Mouse (Mus musculus) ES-E14 (cell line): ENCODE results near the gene Kiss1.

Experiments used
- MAFK ChIP-seq: IDR thresholded peaks from 2 replicates; pipeline ENCODE4 v1.6.1; 2014; ENCODE audit warnings: mild to moderate bottlenecking, low read depth, low read length, inconsistent platforms; ENCODE audit not compliant: insufficient read depth
- ZC3H11A ChIP-seq: IDR thresholded peaks from 2 replicates; pipeline ENCODE4 v1.6.1; 2012; ENCODE audit warnings: low read depth, mild to moderate bottlenecking, inconsistent platforms, low read length, borderline replicate concordance

DNA sequence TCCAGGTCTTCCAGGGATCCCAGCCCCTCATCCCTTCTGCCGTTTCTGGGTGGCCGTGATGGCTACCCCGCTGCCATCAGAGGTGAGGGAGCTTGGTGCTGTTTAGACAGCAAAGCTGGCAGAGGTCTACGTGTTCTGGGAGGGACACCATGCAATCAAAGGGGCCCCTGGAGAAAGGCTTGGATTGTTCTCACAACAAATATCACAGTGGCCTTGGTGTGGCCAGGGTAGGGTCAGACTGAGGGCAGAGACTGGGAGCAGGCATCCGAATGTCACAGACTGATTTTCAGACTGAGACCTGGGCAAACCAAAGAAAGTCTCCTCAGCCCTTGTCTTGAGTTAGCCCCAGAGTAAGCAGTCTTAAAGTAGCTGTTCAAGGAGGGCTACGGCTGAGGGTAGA is 49.8 kb downstream of the Kiss1 start:
- TF ChIP-seq MAFK (no peak), ZC3H11A (no peak)
